Mouse (Mus musculus): ENCODE results near the gene Celf6.

GRCm38 (mm10) chr9:59584871-59585308, 7.2 kb downstream of the Celf6 start:
- no peak for TF ChIP-seq HCFC1 (IDR thresholded peaks at IDR 0.05; ENCODE audit: low read depth, low read length)
- peak; percentile 49 to 91 for TF ChIP-seq CTCF (conservative IDR thresholded peaks at IDR 0.05 in 1 of 2, IDR thresholded peaks at IDR 0.05 in 1 of 2; ENCODE audit: low read depth in 2 of 2, low read length in 2 of 2)
- no peak for TF ChIP-seq RCOR1 (conservative IDR thresholded peaks at IDR 0.05; ENCODE audit: low read depth, low read length)
- TF ChIP-seq CHD1 (IDR thresholded peaks at IDR 0.05; ENCODE audit: low read depth, low read length): no peak

Measured in CH12.LX (cell line).